In the genomic region with DNA sequence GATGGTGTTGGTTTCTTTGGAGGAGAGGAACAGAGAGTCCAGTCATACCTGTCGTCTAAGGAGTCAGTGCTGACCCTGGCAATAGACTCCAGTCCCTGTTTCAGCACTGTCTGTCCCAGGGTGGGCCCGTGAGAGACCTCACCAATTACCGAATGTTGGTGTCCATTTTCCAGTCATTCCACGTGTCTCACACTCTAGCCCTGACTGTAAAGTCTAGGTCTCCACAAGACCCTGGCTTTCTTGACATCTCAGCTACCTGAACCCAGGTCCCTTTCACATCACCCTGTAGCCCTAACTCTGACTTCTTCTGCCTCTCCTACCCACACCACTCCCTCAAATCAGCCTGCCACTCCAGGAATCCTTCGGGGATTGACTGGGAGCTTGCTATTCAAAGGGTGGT, we compare ENCODE assay signal across 33 mouse cellular contexts. TPM values are rescaled to one million over a fixed set of nuclear protein-coding genes. Genes with fewer than 3 reads are reported as not detected.
DNase-seq lines count a peak whose midpoint lies in the region; ATAC-seq and TF ChIP-seq lines count a peak whose summit lies in the region.
"Had no signal": no experiment of that assay in that cellular context is flagged by ENCODE, and none has a peak within 500 bp of the region (broad histone marks: within the 10 kb centered on the region; RNA-seq: fewer than 3 reads in every experiment).

No protein-coding gene starts in this region.

- no peak overlapping the region for H3K9ac ChIP-seq in heart, embryonic 13.5 days
- H3K9ac ChIP-seq in heart, embryonic 15.5 days: no peak overlapping the region
- H3K9ac ChIP-seq: embryonic facial prominence, embryonic 13.5 days; forebrain, embryonic 13.5 days; forebrain, postnatal 0 days; hindbrain, embryonic 12.5 days; hindbrain, embryonic 15.5 days; kidney, embryonic 15.5 days had no signal

- no peaks in the 10 kb centered on the region for H3K9me3 ChIP-seq in heart, embryonic 10.5 days
- no peaks in the 10 kb centered on the region for H3K9me3 ChIP-seq in heart, embryonic 13.5 days
- no peaks in the 10 kb centered on the region for H3K9me3 ChIP-seq in heart, embryonic 15.5 days (replicated peaks)
- H3K9me3 ChIP-seq: embryonic facial prominence, embryonic 10.5 days; embryonic facial prominence, embryonic 13.5 days; forebrain, embryonic 10.5 days; forebrain, embryonic 13.5 days; G1E; hindbrain, embryonic 12.5 days; hindbrain, embryonic 15.5 days; kidney, embryonic 15.5 days had no signal

- no peak for ATAC-seq in heart, embryonic 13.5 days (ENCODE audit: extremely low read depth, insufficient number of reproducible peaks, low FRiP score, low TSS enrichment)
- no peak for ATAC-seq in heart, embryonic 15.5 days (replicated peaks; ENCODE audit: insufficient number of reproducible peaks, insufficient read depth, low FRiP score, low read depth)
- ATAC-seq: forebrain, embryonic 13.5 days; forebrain, postnatal 0 days; intestine, postnatal 0 days had no signal

- no peak overlapping the region for H3ac ChIP-seq in myocyte (ENCODE audit: control insufficient read depth, insufficient read length)

- 0 out of 2 replicates have a peak overlapping the region, but pooled peaks have one; percentile 4 for H3K27ac ChIP-seq in heart, embryonic 10.5 days
- H3K27ac ChIP-seq in heart, embryonic 13.5 days (replicated peaks): peak overlapping the region; percentile 80
- H3K27ac ChIP-seq in heart, embryonic 15.5 days: peak overlapping the region; percentile 77
- H3K27ac ChIP-seq: embryonic facial prominence, embryonic 10.5 days; embryonic facial prominence, embryonic 13.5 days; forebrain, embryonic 10.5 days; forebrain, embryonic 13.5 days; gastrocnemius, adult 2 months; hindbrain, embryonic 12.5 days; hindbrain, embryonic 15.5 days; kidney, embryonic 15.5 days had no signal

- H3K27me3 ChIP-seq in heart, embryonic 10.5 days (ENCODE audit: insufficient read depth, poor library complexity, severe bottlenecking): peaks cover 24% of the 10 kb centered on the region
- peaks cover 31% of the 10 kb centered on the region for H3K27me3 ChIP-seq in heart, embryonic 13.5 days (replicated peaks)
- H3K27me3 ChIP-seq in heart, embryonic 15.5 days: 0 out of 2 replicates have a peak, but pooled peaks cover 7% of the 10 kb centered on the region
- no peaks in the 10 kb centered on the region for H3K27me3 ChIP-seq in myocyte (ENCODE audit: control insufficient read depth, insufficient read depth, insufficient read length)
- H3K27me3 ChIP-seq: hindbrain, embryonic 15.5 days; Patski had no signal

- peaks cover 15% of the 10 kb centered on the region for H3K4me1 ChIP-seq in heart, embryonic 10.5 days
- peaks cover 31% of the 10 kb centered on the region for H3K4me1 ChIP-seq in heart, embryonic 13.5 days
- H3K4me1 ChIP-seq in heart, embryonic 15.5 days (replicated peaks): peaks cover 23% of the 10 kb centered on the region
- H3K4me1 ChIP-seq: embryonic facial prominence, embryonic 10.5 days; embryonic facial prominence, embryonic 13.5 days; forebrain, embryonic 10.5 days; forebrain, embryonic 13.5 days; hindbrain, embryonic 12.5 days; hindbrain, embryonic 15.5 days had no signal

- TF ChIP-seq POLR2A in myocyte (IDR thresholded peaks at IDR 0.05; ENCODE audit: insufficient read length, low read depth): peak; percentile 37

- no peak overlapping the region for H3K4me3 ChIP-seq in heart, embryonic 10.5 days
- no peak overlapping the region for H3K4me3 ChIP-seq in heart, embryonic 13.5 days
- no peak overlapping the region for H3K4me3 ChIP-seq in heart, embryonic 15.5 days
- H3K4me3 ChIP-seq in myocyte: no peak overlapping the region
- H3K4me3 ChIP-seq: embryonic facial prominence, embryonic 10.5 days; embryonic facial prominence, embryonic 13.5 days; forebrain, embryonic 10.5 days; forebrain, embryonic 13.5 days; gastrocnemius, adult 2 months; hindbrain, embryonic 12.5 days; hindbrain, embryonic 15.5 days; kidney, embryonic 15.5 days had no signal

- no peak overlapping the region for H3K4me2 ChIP-seq in heart, embryonic 13.5 days
- H3K4me2 ChIP-seq in heart, embryonic 15.5 days: no peak overlapping the region
- peak overlapping the region; percentile 62 for H3K4me2 ChIP-seq in myocyte (ENCODE audit: low read depth)
- H3K4me2 ChIP-seq: embryonic facial prominence, embryonic 13.5 days; forebrain, embryonic 13.5 days; hindbrain, embryonic 12.5 days; hindbrain, embryonic 15.5 days; kidney, embryonic 15.5 days had no signal

- no peaks in the 10 kb centered on the region for H3K36me3 ChIP-seq in heart, embryonic 10.5 days
- no peaks in the 10 kb centered on the region for H3K36me3 ChIP-seq in heart, embryonic 13.5 days
- no peaks in the 10 kb centered on the region for H3K36me3 ChIP-seq in heart, embryonic 15.5 days
- H3K36me3 ChIP-seq in myocyte (ENCODE audit: control insufficient read depth, insufficient read depth): no peaks in the 10 kb centered on the region
- H3K36me3 ChIP-seq: embryonic facial prominence, embryonic 10.5 days; embryonic facial prominence, embryonic 13.5 days; forebrain, embryonic 10.5 days; G1E; hindbrain, embryonic 12.5 days; hindbrain, embryonic 15.5 days; kidney, embryonic 15.5 days had no signal

- H3K79me2 ChIP-seq in myocyte (ENCODE audit: control insufficient read depth, insufficient read depth): no peaks in the 10 kb centered on the region

- no peak for DNase-seq in heart, embryonic 10.5 days (ENCODE audit: low spot score)
- DNase-seq in heart, adult 9 months (ENCODE audit: low spot score in 2 of 2): no peak
- no peak for DNase-seq in heart, postnatal 4 days
- DNase-seq in cerebellum, postnatal 36 days: no peak
- DNase-seq: adrenal gland, postnatal 10 days; B cell, adult 2 months; cerebellum, adult 11 months; cerebellum, adult 2 months; cerebellum, adult 9-11 months; cerebellum, postnatal 25 days; embryo, embryonic 11 days; forebrain, postnatal 0 days; gastrocnemius, adult 2 months; gastrocnemius, postnatal 14 days; kidney, adult 2 months had no signal

- WGBS in heart, embryonic 10.5 days: 70% methylated on average over 5 of the region's 5 CpGs
- 76% methylated on average over 5 of the region's 5 CpGs for WGBS in heart, embryonic 13.5 days
- 70% methylated on average over 5 of the region's 5 CpGs for WGBS in heart, embryonic 15.5 days

TF ChIP-seq in myocyte, 11 proteins besides CTCF, POLR2A, EP300 and RAD21:
- TF ChIP-seq TCF12 (IDR thresholded peaks at IDR 0.05; ENCODE audit: insufficient read depth, poor library complexity, severe bottlenecking) (no peak), USF1 (IDR thresholded peaks at IDR 0.05; ENCODE audit: low read depth) (no peak), MYOG (IDR thresholded peaks at IDR 0.05; ENCODE audit: control insufficient read depth in 1 of 3, insufficient read depth in 1 of 3, insufficient read length in 2 of 3, low read depth in 2 of 3) (no peak), MAX (IDR thresholded peaks at IDR 0.05; ENCODE audit: low read depth) (no peak), E2F4 (IDR thresholded peaks at IDR 0.05; ENCODE audit: insufficient read depth) (no peak)

RNA-seq across cellular contexts. Expression of a gene that starts 26.4 kb away (rescaled TPM):
- polyA plus RNA-seq in heart, embryonic 10.5 days (2016; fragmentation: Nextera tagmentation; extraction: Ambion mirVana): 2,168 and 3,634 TPM in 2 replicates
- polyA plus RNA-seq in heart, embryonic 13.5 days (2015; fragmentation: Nextera tagmentation; extraction: Ambion mirVana): 5,554 and 6,221 TPM in 2 replicates
- 1,000 to 10,000 TPM; 6,684 to 7,230 TPM for total RNA-seq in heart, postnatal 4 days (2021)
- polyA plus RNA-seq in heart, embryonic 15.5 days (2015; fragmentation: Nextera tagmentation; extraction: Ambion mirVana): 7,410 and 9,283 TPM in 2 replicates
- 2,000 TPM for polyA plus RNA-seq in myocyte (2012; fragmentation: generic; extraction: Trizol)
- total RNA-seq: hematopoietic stem cell, adult 5-6 weeks had no signal
- polyA plus RNA-seq: G1E had no signal

RNA-seq across cellular contexts. Expression of a gene that starts 44.2 kb away (rescaled TPM):
- 3.3 and 6.8 TPM in 2 replicates for polyA plus RNA-seq in heart, embryonic 10.5 days (2016; fragmentation: Nextera tagmentation; extraction: Ambion mirVana)
- polyA plus RNA-seq in heart, embryonic 13.5 days (2015; fragmentation: Nextera tagmentation; extraction: Ambion mirVana): 4.0 and 4.4 TPM in 2 replicates
- total RNA-seq in heart, postnatal 4 days (2021): 10 to 100 TPM in 1 of 2 experiments, 1 to 10 TPM in 1; 7.3 to 10.3 TPM
- polyA plus RNA-seq in heart, embryonic 15.5 days (2015; fragmentation: Nextera tagmentation; extraction: Ambion mirVana): 3.2 and 5.8 TPM in 2 replicates
- polyA plus RNA-seq in myocyte (2012; fragmentation: generic; extraction: Trizol): 0.46 TPM
- total RNA-seq: CH12.LX; gastrocnemius, adult 2 months; hematopoietic stem cell, adult 5-6 weeks had no signal
- polyA plus RNA-seq: G1E had no signal

RNA-seq across cellular contexts. Expression of a gene that starts 56.4 kb away (rescaled TPM):
- 0.04 TPM in 1 of 2 replicates, not detected in the other for polyA plus RNA-seq in heart, embryonic 10.5 days (2016; fragmentation: Nextera tagmentation; extraction: Ambion mirVana)
- 0.08 and 0.12 TPM in 2 replicates for polyA plus RNA-seq in heart, embryonic 13.5 days (2015; fragmentation: Nextera tagmentation; extraction: Ambion mirVana)
- total RNA-seq in heart, postnatal 4 days (2021): under 1 TPM; 0.10 to 0.11 TPM
- polyA plus RNA-seq in heart, embryonic 15.5 days (2015; fragmentation: Nextera tagmentation; extraction: Ambion mirVana): 0.31 and 1.4 TPM in 2 replicates
- 74.8 TPM for polyA plus RNA-seq in myocyte (2012; fragmentation: generic; extraction: Trizol)
- total RNA-seq: adrenal gland, adult 18-20 months; adrenal gland, postnatal 10 days; adrenal gland, postnatal 4 days; CH12.LX; gastrocnemius, adult 2 months; gastrocnemius, postnatal 14 days; heart, adult 18-20 months; hematopoietic stem cell, adult 5-6 weeks had no signal
- polyA plus RNA-seq: forebrain, embryonic 13.5 days; G1E had no signal

Comparison
In these comparisons a context has a peak if more than half of its experiments do, and no peak if none do; other contexts are left out.
1. H3K27ac ChIP-seq: peak in every context shown above with its lines; median percentile 80 in heart, embryonic 13.5 days; 77 in heart, embryonic 15.5 days; 4 in heart, embryonic 10.5 days.
2. RNA of a gene that starts 56.4 kb away (polyA plus RNA-seq): 74.8 TPM in myocyte (single experiment); 0.31 to 1.4 TPM in heart, embryonic 15.5 days, 0.08 to 0.12 TPM in heart, embryonic 13.5 days and 0.04 TPM in heart, embryonic 10.5 days; every median in the first group is over 10 times any median in the second.